Mouse (Mus musculus) hindbrain, embryonic 10.5 days (tissue): ENCODE data around the gene Ncbp1. TPM values are rescaled to one million over a fixed set of nuclear protein-coding genes. Genes with fewer than 3 reads are reported as not detected.

Experiments used
- DNase-seq: peaks from one replicate; pipeline ENCODE4 v3.0.0-alpha.2; 2017; ENCODE audit warnings: low spot score
- H3K27ac ChIP-seq: fragments of 300-500 bp; sonication (generic); 2 replicates; pipeline ENCODE4 v1.5.1; 2016; ENCODE audit warnings: mild to moderate bottlenecking, moderate library complexity
- H3K27me3 ChIP-seq: fragments of 300-500 bp; sonication (generic); 2 replicates; pipeline ENCODE4 v1.6.1; 2016; ENCODE audit warnings: mild to moderate bottlenecking; ENCODE audit not compliant: poor library complexity, insufficient read depth, severe bottlenecking
- H3K36me3 ChIP-seq: fragments of 300-500 bp; sonication (generic); 2 replicates; pipeline ENCODE4 v1.6.1; 2016; ENCODE audit warnings: mild to moderate bottlenecking, moderate library complexity
- H3K4me1 ChIP-seq: fragments of 300-500 bp; sonication (generic); replicated peaks from 2 replicates; pipeline ENCODE4 v1.6.1; 2016; ENCODE audit warnings: mild to moderate bottlenecking
- H3K4me3 ChIP-seq: fragments of 300-500 bp; sonication (generic); 2 replicates; pipeline ENCODE4 v1.5.1; 2016; ENCODE audit warnings: mild to moderate bottlenecking, moderate library complexity
- H3K9me3 ChIP-seq: fragments of 300-500 bp; sonication (generic); 2 replicates; pipeline ENCODE4 v1.6.1; 2016; ENCODE audit warnings: mild to moderate bottlenecking, moderate library complexity
- WGBS: fragments of 180-500 bp; shearing (Covaris S2); methylation state at CpG from one replicate; pipeline ENCODE4 v1.1.7; 2016; 5-methylcytosine and 5-hydroxymethylcytosine counted together
- polyA plus RNA-seq: library from polyadenylated mRNA; unstranded; fragments of >200 nt; fragmentation: Nextera tagmentation; extraction: Ambion mirVana; gene quantifications from 2 replicates; pipeline ENCODE4 v1.2.1, GENCODE M21; 2016

Ncbp1 gene
- polyA plus RNA-seq = 108 and 123 TPM in 2 replicates

- Histone ChIP-seq H3K27ac (peak within 1 kb of the TSS; percentile 97), H3K4me1 (peaks cover 33% of the 10 kb centered on the region), H3K9me3 (no peaks in the 10 kb centered on the region), H3K27me3 (no peaks in the 10 kb centered on the region), H3K4me3 (peak within 1 kb of the TSS; percentile 94), H3K36me3 (peaks cover 31% of the 10 kb centered on the region)
- DNase-seq = peak; percentile 93
- under 1% methylated on average over 90 of the region's 90 CpGs for WGBS
Observed at GRCm38 (mm10) chr4:46138287-46139222, at the start of gene Ncbp1, which contains the start of gene Tstd2. Ncbp1 (plus strand) TSS chr4:46138613. Tstd2 (minus strand) TSS chr4:46138694.

GRCm38 (mm10) chr4:46089524-46090125, 48.8 kb upstream of the Ncbp1 start:
- no peaks in the 10 kb centered on the region for H3K9me3 ChIP-seq
- 87% methylated on average over 14 of the region's 14 CpGs for WGBS
- no peak for DNase-seq
- H3K27me3 ChIP-seq = no peaks in the 10 kb centered on the region
- H3K4me1 ChIP-seq = peaks cover 23% of the 10 kb centered on the region
- H3K27ac ChIP-seq = no peak overlapping the region
- H3K36me3 ChIP-seq = no peaks in the 10 kb centered on the region
- H3K4me3 ChIP-seq = no peak overlapping the region

DNA sequence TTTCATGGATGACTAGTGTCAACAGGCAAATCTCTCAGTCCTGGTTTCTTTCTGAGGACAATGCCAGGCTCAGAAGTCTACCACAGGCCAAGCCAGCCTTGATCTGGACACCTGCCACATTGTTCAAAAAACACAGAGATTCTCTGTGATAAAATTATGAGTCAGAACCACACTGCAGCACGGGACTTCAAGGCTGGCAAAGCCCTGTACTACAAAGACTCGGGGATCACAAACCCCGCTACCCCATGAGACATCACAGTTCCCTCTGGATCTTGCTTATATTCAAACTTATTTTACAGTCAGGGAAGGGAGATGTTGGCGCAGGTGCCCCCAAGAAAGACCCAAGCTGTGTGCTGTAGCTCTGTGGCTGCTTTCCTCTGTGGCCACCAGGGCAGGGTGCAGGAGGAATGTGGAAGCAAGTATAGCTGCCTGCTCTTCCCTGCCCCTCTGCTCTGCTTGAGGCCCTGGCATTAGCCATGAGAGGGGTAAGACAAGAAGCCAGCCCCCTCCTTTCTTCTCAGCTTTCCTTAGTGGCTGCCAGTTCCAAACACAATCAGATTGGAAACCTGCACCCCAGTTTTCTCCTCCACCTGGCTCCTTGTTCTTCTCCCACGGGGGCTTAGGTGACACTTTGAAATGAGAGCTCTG, 45.9 kb upstream of the Ncbp1 start:
- Histone ChIP-seq H3K27me3 (no peaks in the 10 kb centered on the region), H3K36me3 (no peaks in the 10 kb centered on the region), H3K27ac (no peak overlapping the region), H3K4me1 (peaks cover 23% of the 10 kb centered on the region), H3K4me3 (no peak overlapping the region), H3K9me3 (no peaks in the 10 kb centered on the region)
- DNase-seq = no peak
- 87% methylated on average over 5 of the region's 5 CpGs for WGBS

GRCm38 (mm10) chr4:46094916-46095825, 43.2 kb upstream of the Ncbp1 start:
- Histone ChIP-seq H3K27ac (0 out of 2 replicates have a peak overlapping the region, but pooled peaks have one; percentile 37), H3K4me3 (no peak overlapping the region), H3K9me3 (no peaks in the 10 kb centered on the region), H3K4me1 (peaks cover 30% of the 10 kb centered on the region), H3K36me3 (no peaks in the 10 kb centered on the region), H3K27me3 (no peaks in the 10 kb centered on the region)
- DNase-seq = no peak
- WGBS = 83% methylated on average over 15 of the region's 15 CpGs

DNA sequence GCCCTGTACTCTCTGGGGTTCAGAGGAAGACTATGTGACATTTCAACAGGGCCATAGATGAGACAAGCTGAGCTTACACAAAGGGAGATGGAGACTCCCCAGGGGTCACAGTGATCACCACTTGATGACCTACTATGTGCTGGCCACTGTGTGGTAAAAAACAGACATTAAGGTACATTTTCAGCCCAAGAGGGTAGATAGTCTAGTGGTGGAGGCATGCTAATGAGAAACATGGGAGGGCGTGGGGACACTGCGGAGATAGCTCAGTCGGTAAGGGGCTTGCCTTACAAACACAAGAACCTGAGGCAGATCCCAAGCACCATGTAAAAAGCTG, 42.6 kb upstream of the Ncbp1 start:
- Histone ChIP-seq H3K9me3 (no peaks in the 10 kb centered on the region), H3K27me3 (no peaks in the 10 kb centered on the region), H3K4me1 (peaks cover 36% of the 10 kb centered on the region), H3K36me3 (no peaks in the 10 kb centered on the region), H3K27ac (no peak overlapping the region), H3K4me3 (no peak overlapping the region)
- no peak for DNase-seq
- WGBS = 92% methylated on average over 3 of the region's 3 CpGs

GRCm38 (mm10) chr4:46096546-46096945, 41.9 kb upstream of the Ncbp1 start:
- H3K27me3 ChIP-seq = no peaks in the 10 kb centered on the region
- H3K27ac ChIP-seq = no peak overlapping the region
- H3K9me3 ChIP-seq = no peaks in the 10 kb centered on the region
- peaks cover 43% of the 10 kb centered on the region for H3K4me1 ChIP-seq
- no peak for DNase-seq
- H3K4me3 ChIP-seq = no peak overlapping the region
- no peaks in the 10 kb centered on the region for H3K36me3 ChIP-seq
- WGBS = 83% methylated on average over 7 of the region's 7 CpGs

GRCm38 (mm10) chr4:46097591-46097990, 40.8 kb upstream of the Ncbp1 start:
- Histone ChIP-seq H3K4me3 (no peak overlapping the region), H3K27me3 (no peaks in the 10 kb centered on the region), H3K9me3 (no peaks in the 10 kb centered on the region), H3K4me1 (peaks cover 44% of the 10 kb centered on the region), H3K27ac (no peak overlapping the region), H3K36me3 (no peaks in the 10 kb centered on the region)
- 86% methylated on average over 2 of the region's 2 CpGs for WGBS
- no peak for DNase-seq

GRCm38 (mm10) chr4:46099132-46099531, 39.3 kb upstream of the Ncbp1 start:
- Histone ChIP-seq H3K27ac (no peak overlapping the region), H3K36me3 (no peaks in the 10 kb centered on the region), H3K4me1 (peaks cover 32% of the 10 kb centered on the region), H3K27me3 (no peaks in the 10 kb centered on the region), H3K9me3 (no peaks in the 10 kb centered on the region), H3K4me3 (no peak overlapping the region)
- 78% methylated on average over 9 of the region's 9 CpGs for WGBS
- no peak for DNase-seq

DNA sequence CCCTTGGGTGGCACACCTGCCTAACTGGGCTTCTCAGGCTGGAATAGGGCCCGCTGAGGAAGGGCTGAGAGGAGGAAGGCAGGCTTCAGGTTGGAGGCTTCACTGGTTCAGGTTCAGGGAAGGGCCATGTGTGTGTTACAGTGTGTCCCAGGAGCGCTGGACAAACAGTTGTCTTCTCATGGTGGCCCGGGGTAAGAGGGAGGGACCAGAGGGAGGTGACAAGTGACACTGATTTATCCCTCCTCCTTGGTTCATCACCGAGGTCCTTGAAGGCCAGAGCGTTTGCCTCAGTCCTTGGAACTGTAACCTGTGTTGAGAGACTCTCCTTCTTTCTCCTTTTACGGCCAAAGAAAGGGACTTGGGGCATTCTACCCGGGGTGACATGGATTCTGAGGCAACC, 37.9 kb upstream of the Ncbp1 start:
- Histone ChIP-seq H3K9me3 (no peaks in the 10 kb centered on the region), H3K4me1 (peaks cover 30% of the 10 kb centered on the region), H3K27me3 (no peaks in the 10 kb centered on the region), H3K27ac (peak overlapping the region; percentile 81), H3K36me3 (no peaks in the 10 kb centered on the region), H3K4me3 (no peak overlapping the region)
- WGBS = 75% methylated on average over 7 of the region's 7 CpGs
- no peak for DNase-seq

DNA sequence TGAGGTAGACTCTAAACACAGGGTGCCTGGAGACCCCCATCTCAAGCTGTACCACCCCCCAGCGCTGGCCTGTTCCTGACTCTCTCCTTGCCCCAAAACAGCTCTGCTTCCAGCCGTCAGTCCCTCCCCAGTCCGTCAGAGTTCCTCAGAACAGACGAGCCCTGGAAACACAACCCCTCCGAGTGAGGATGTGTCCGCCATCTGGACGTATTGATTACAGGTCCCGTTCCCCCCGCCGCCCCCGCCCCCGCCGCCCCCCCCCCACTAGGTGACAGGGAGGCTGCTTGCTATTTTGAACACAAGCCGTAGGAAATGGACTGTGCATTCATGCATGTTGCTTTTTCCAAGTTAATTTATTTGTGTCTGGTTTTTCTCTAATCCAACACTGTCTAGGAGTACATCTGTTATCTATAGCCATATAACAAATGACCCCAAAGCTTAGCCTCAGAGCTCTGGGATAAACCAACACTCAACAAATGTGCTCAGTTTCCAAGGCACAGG, 37.2 kb upstream of the Ncbp1 start:
- no peaks in the 10 kb centered on the region for H3K27me3 ChIP-seq
- H3K27ac ChIP-seq = peak overlapping the region; percentile 81
- DNase-seq = peak; percentile 30
- no peak overlapping the region for H3K4me3 ChIP-seq
- H3K9me3 ChIP-seq = no peaks in the 10 kb centered on the region
- H3K4me1 ChIP-seq = peaks cover 28% of the 10 kb centered on the region
- WGBS = 45% methylated on average over 14 of the region's 14 CpGs
- H3K36me3 ChIP-seq = no peaks in the 10 kb centered on the region

DNA sequence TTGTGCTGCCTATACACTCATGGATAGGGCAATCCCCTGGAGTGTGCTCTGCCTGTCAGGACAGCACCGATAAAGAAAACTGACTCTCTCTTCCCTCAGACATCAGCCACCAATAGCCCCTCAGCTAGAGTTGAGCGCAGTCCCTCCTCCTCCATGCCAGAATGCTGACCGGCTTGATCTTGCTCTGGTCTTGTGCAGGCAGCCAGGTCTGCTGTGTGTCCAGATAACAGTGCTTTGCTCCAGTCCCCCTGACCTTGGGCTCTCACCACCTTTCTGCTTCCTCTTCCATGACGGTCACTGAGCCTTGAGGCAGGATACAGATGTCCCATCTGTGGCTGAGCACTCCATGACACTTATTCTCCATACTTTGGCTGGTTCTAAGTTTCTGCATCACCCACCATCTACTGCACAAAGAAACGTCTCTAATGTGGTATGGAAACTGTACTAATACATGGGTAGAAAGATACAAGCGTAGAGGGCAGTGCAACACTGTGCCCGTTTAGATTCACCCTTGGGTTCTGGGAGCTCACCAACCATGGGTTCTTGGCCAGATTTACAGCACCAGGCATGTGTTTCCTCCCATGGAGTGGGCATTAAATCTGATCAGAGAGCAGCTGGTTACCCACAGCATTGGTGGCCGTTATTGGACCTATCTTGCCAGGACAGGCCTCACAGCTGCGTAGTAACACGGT, 36.2 kb upstream of the Ncbp1 start:
- H3K4me1 ChIP-seq = peaks cover 28% of the 10 kb centered on the region
- no peak overlapping the region for H3K4me3 ChIP-seq
- no peaks in the 10 kb centered on the region for H3K27me3 ChIP-seq
- H3K9me3 ChIP-seq = no peaks in the 10 kb centered on the region
- no peaks in the 10 kb centered on the region for H3K36me3 ChIP-seq
- no peak for DNase-seq
- H3K27ac ChIP-seq = 0 out of 2 replicates have a peak overlapping the region, but pooled peaks have one; percentile 30
- WGBS = 92% methylated on average over 10 of the region's 10 CpGs
